Mouse (Mus musculus) liver, embryonic 14.5 days (tissue): ENCODE data around the gene Calhm5.

ENCODE experiments used
- CTCF ChIP-seq: IDR thresholded peaks from 2 replicates; pipeline ENCODE4 v1.5.1; 2016; ENCODE audit warnings: antibody characterized with exemption, low read depth, control low read depth
- EP300 ChIP-seq: IDR thresholded peaks from 2 replicates; pipeline ENCODE4 v1.6.1; 2016; ENCODE audit warnings: antibody characterized with exemption, low read depth

- TF ChIP-seq CTCF (no peak), EP300 (no peak)
These were observed 6.8 kb downstream of the Calhm5 start for GRCm38 (mm10) chr10:34089517-34089916.
